Mouse (Mus musculus) forebrain, embryonic 14.5 days (tissue): ENCODE measurements around the gene Rere. TPM values are rescaled to one million over a fixed set of nuclear protein-coding genes. Genes with fewer than 3 reads are reported as not detected.

Source experiments
- ATAC-seq: fragments of 200-750 bp; cut with Nextera tagmentation; 2 replicates; pipeline ENCODE4 v1.8.0; 2017; ENCODE audit warnings: mild to moderate bottlenecking, moderate library complexity
- DNase-seq: peaks from one replicate; pipeline ENCODE4 v3.0.0-alpha.2; 2015; ENCODE audit warnings: low spot score
- H3K27ac ChIP-seq: fragments of 300-500 bp; sonication (generic); 2 replicates; pipeline ENCODE4 v1.5.1; 2014; ENCODE audit warnings: low read depth, mild to moderate bottlenecking, control low read depth, low read length, moderate library complexity
- H3K27me3 ChIP-seq: fragments of 300-500 bp; sonication (generic); replicated peaks from 2 replicates; pipeline ENCODE4 v1.6.1; 2014; ENCODE audit warnings: low read length, control low read depth, mixed read lengths; ENCODE audit not compliant: control insufficient read depth, insufficient read depth
- H3K36me3 ChIP-seq: fragments of 300-500 bp; sonication (generic); 2 replicates; pipeline ENCODE4 v1.6.1; 2014; ENCODE audit warnings: low read length, control low read depth; ENCODE audit not compliant: control insufficient read depth, insufficient read depth
- H3K4me1 ChIP-seq: fragments of 300-500 bp; sonication (generic); 2 replicates; pipeline ENCODE4 v1.6.1; 2014; ENCODE audit warnings: antibody characterized with exemption, low read length, control low read depth; ENCODE audit not compliant: control insufficient read depth, insufficient read depth
- H3K4me2 ChIP-seq: fragments of 300-500 bp; sonication (generic); 2 replicates; pipeline ENCODE4 v1.6.1; 2014; ENCODE audit warnings: mild to moderate bottlenecking, control low read depth, low read length
- H3K4me3 ChIP-seq: fragments of 300-500 bp; sonication (generic); 2 replicates; pipeline ENCODE4 v1.5.1; 2014; ENCODE audit warnings: low read depth, low read length, control low read depth
- H3K9ac ChIP-seq: fragments of 300-500 bp; sonication (generic); 2 replicates; pipeline ENCODE4 v1.6.1; 2014; ENCODE audit warnings: mild to moderate bottlenecking, low read length, control low read depth, moderate library complexity
- H3K9me3 ChIP-seq: fragments of 300-500 bp; sonication (generic); replicated peaks from 2 replicates; pipeline ENCODE4 v1.6.1; 2016; ENCODE audit warnings: low read length, control low read depth, mixed read lengths; ENCODE audit not compliant: control insufficient read depth
- WGBS: fragments of 180-500 bp; shearing (Covaris S2); extraction: QIAGEN DNeasy Blood & Tissue Kit; methylation state at CpG from one replicate; pipeline ENCODE4 v1.1.7; 2014; 5-methylcytosine and 5-hydroxymethylcytosine counted together
- polyA plus RNA-seq: library from polyadenylated mRNA; unstranded; fragments of >200 nt; fragmentation: Nextera tagmentation; extraction: Ambion mirVana; gene quantifications from 2 replicates; pipeline ENCODE4 v1.2.1, GENCODE M21; 2014

Gene Rere
- polyA plus RNA-seq, 1 experiment from 2014 or later, result 21.2 TPM

DNA sequence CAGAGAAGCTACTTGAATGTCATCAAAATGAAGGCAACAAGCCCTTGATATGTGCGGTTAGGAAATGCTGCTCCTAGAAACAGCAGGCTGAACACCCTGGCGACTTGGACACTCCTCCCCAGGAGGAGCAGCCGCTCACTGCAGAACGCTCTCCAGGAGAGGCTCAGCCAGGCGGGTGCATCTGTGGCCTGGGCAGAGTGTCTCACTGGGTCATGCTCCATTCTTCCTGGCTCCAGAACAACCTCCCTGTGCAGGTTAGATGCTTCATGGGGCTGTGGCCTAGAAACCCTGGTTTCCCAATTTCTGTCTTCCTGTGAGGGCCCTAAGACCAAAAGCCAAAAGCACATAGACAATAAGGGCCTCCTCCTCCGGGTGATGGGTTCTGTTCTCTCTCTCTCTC is 355.2 kb downstream of the Rere start:
- no peak for ATAC-seq
- Histone ChIP-seq H3K36me3 (0 out of 2 replicates have a peak, but pooled peaks cover 3% of the 10 kb centered on the region), H3K4me1 (no peaks in the 10 kb centered on the region), H3K4me3 (no peak overlapping the region), H3K4me2 (no peak overlapping the region), H3K9ac (no peak overlapping the region), H3K9me3 (no peaks in the 10 kb centered on the region), H3K27me3 (no peaks in the 10 kb centered on the region), H3K27ac (no peak overlapping the region)
- WGBS, result 83% methylated on average over 6 of the region's 6 CpGs
- DNase-seq, result no peak

- H3K9me3 ChIP-seq, result no peaks in the 10 kb centered on the region
- ATAC-seq, result no peak
- H3K9ac ChIP-seq, result no peak overlapping the region
- 87% methylated on average over 9 of the region's 9 CpGs for WGBS
- H3K4me3 ChIP-seq, result no peak overlapping the region
- H3K4me2 ChIP-seq, result no peak overlapping the region
- H3K36me3 ChIP-seq, result no peaks in the 10 kb centered on the region
- no peaks in the 10 kb centered on the region for H3K4me1 ChIP-seq
- H3K27ac ChIP-seq, result no peak overlapping the region
- no peaks in the 10 kb centered on the region for H3K27me3 ChIP-seq
- no peak for DNase-seq
These were observed 362.9 kb downstream of the Rere start for GRCm38 (mm10) chr4:150644299-150644698.

- DNase-seq (no peak), ATAC-seq (no peak)
- WGBS, result 84% methylated on average over 5 of the region's 5 CpGs
- Histone ChIP-seq H3K4me1 (no peaks in the 10 kb centered on the region), H3K4me3 (no peak overlapping the region), H3K36me3 (no peaks in the 10 kb centered on the region), H3K4me2 (no peak overlapping the region), H3K27me3 (peaks cover 6% of the 10 kb centered on the region; the same call in 1 of the 2 replicates), H3K27ac (no peak overlapping the region), H3K9ac (no peak overlapping the region), H3K9me3 (no peaks in the 10 kb centered on the region)
These were observed 367.9 kb downstream of the Rere start for GRCm38 (mm10) chr4:150649327-150649726.

DNA sequence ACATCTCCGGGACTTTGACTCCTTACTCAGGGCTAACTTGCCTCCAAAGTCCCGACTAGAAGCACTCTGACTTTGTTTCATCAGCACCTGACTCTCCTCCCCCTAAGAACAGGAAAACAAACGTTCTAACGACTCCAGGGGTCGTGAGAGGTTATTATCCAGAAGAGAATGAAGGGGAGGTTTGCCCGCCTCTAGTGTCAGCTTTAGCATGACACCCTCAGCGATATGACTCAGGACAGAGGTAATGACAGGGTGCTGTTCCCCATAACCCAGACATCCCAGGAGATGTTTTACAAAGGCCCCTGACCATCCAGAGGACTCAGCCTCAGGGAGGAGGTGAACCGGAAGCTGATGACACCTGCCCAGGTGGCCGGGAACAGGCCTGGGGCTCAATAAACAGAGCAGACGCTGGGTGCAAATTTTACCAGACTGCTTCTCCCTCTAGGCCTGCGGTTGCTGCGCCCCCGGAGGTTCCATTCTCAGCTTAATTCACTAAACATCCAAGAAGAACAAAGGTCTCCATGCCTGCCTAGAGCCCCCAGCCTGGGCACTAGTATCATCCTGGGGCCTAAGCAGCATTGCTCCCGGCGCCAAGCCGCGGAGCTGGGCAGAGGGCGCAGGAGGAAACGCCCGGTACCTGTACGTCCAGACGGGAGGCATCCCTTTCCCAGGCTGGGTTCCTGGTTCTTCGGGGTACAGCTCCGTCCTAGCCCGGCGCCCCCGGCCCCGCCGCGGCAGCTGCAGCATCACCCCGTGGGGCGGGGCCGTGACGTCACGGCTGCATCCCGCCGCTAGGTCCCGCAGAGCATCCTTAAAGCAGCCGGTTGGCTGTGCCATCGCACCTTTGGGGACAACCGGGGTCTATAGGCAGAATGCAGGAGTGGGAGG is 370.2 kb downstream of the Rere start, which contains the start of gene Slc45a1:
Gene Slc45a1 (minus strand): TSS at position 785 of the 888 bp plus-strand sequence.
- Histone ChIP-seq H3K4me1 (no peaks in the 10 kb centered on the region), H3K9ac (peak within 1 kb of the TSS; percentile 78), H3K9me3 (0 out of 2 replicates have a peak, but pooled peaks cover 1% of the 10 kb centered on the region), H3K36me3 (no peaks in the 10 kb centered on the region), H3K4me3 (peak within 1 kb of the TSS; percentile 46), H3K27me3 (peaks cover 6% of the 10 kb centered on the region; the same call in 1 of the 2 replicates), H3K27ac (no peak within 1 kb of the TSS), H3K4me2 (peak within 1 kb of the TSS; percentile 68)
- DNase-seq (peak; percentile 80), ATAC-seq (peak; percentile 84)
- WGBS, result 4% methylated on average over 41 of the region's 41 CpGs

DNA sequence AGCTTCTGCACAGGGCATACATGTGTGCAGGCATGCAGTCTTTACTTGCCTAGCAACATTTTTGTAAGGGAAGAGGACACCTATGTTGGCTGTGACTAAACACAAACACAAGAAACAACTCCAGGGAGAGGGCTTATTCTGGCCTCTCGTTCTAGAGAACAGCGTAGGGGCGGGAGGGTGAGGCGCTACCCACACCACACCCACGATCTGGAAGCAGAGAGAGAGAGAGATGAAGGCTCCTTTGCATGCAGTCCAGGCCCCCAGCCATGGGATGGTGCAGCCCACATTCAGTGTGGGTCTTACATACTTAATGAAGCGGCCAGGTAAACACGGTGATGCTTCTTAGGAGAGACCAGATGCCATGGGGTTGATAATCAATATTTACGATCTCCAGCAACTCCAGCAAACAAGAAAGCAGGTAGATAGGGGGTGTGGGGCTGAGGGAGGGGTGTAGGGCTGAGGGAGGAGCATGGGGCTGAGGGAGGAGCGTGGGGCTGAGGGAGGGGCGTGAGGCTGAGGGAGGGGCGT is 371.7 kb downstream of the Rere start:
- H3K9ac ChIP-seq, result no peak overlapping the region
- ATAC-seq, result no peak
- no peak overlapping the region for H3K4me2 ChIP-seq
- H3K27ac ChIP-seq, result no peak overlapping the region
- no peak overlapping the region for H3K4me3 ChIP-seq
- no peaks in the 10 kb centered on the region for H3K4me1 ChIP-seq
- no peaks in the 10 kb centered on the region for H3K36me3 ChIP-seq
- WGBS, result 34% methylated on average over 10 of the region's 11 CpGs
- peaks cover 6% of the 10 kb centered on the region; the same call in 1 of the 2 replicates for H3K27me3 ChIP-seq
- 0 out of 2 replicates have a peak, but pooled peaks cover 3% of the 10 kb centered on the region for H3K9me3 ChIP-seq
- no peak for DNase-seq

- peak; percentile 86 for DNase-seq
- no peak overlapping the region for H3K4me3 ChIP-seq
- peak; percentile 71 for ATAC-seq
- 5% methylated on average over 17 of the region's 17 CpGs for WGBS
- 0 out of 2 replicates have a peak, but pooled peaks cover 3% of the 10 kb centered on the region for H3K9me3 ChIP-seq
- H3K27ac ChIP-seq, result no peak overlapping the region
- H3K9ac ChIP-seq, result no peak overlapping the region
- H3K4me1 ChIP-seq, result no peaks in the 10 kb centered on the region
- H3K27me3 ChIP-seq, result peaks cover 6% of the 10 kb centered on the region; the same call in 1 of the 2 replicates
- no peaks in the 10 kb centered on the region for H3K36me3 ChIP-seq
- no peak overlapping the region for H3K4me2 ChIP-seq
These were observed 374.5 kb downstream of the Rere start for GRCm38 (mm10) chr4:150655989-150656388.

DNA sequence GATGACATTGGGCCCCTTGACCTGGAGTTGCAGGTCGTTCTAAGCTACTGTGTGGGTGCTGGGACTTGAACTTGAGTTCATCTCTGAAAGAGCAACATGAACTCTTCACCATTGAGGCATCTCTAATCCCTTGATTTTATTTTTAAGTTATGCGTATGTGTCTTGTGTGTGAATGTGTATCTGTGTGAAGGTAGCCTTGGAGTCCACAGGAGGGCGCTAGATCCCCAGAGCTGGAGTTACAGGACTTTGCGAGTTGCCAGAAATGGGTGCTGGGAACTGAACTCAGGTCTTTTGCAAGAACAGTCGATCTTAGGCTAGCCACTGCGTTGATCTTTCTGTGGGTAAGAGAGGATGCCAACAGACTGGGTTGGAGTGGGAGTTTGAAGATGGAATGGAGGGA is 375.1 kb downstream of the Rere start:
- Histone ChIP-seq H3K4me2 (no peak overlapping the region), H3K9me3 (0 out of 2 replicates have a peak, but pooled peaks cover 3% of the 10 kb centered on the region), H3K9ac (no peak overlapping the region), H3K27ac (no peak overlapping the region), H3K4me1 (no peaks in the 10 kb centered on the region), H3K4me3 (no peak overlapping the region), H3K27me3 (peaks cover 6% of the 10 kb centered on the region; the same call in 1 of the 2 replicates), H3K36me3 (no peaks in the 10 kb centered on the region)
- DNase-seq (no peak), ATAC-seq (no peak)
- whole genome bisulfite sequencing, result 85% methylated on average over 6 of the region's 6 CpGs

DNA sequence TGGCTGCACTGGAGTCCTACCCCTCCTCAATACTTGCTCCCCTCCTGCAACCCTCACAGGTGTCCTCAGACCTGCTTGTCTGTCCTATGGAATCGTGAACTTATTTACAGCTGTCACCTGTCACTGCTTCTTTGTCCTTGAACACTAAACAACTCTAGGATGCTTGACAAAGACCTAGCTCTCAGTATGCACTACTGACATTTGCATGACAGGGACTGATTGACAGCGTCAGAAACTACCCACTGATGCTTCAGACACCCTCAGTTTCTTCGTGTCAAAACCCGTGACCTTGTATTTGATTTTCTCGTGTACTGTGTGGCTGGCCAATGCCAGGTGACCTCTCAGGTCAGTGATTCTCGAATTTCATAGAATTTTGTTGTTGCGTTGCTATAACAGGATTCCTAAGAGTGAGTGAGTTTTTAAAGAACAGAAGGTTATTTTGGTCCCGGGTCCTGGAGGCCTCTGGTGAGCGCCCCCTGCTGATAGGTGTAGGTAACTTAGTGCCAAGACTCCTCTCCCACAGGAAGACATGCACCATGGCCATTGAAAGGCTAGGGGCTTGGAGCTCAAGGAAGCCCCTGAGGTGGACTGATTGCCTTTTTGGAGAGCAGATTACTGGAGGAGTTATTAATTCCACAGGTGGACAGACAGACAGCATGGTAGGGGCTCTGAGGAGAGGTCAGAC is 378.6 kb downstream of the Rere start:
- Histone ChIP-seq H3K4me3 (no peak overlapping the region), H3K36me3 (no peaks in the 10 kb centered on the region), H3K27me3 (no peaks in the 10 kb centered on the region; the same call in 1 of the 2 replicates), H3K4me1 (no peaks in the 10 kb centered on the region), H3K9me3 (0 out of 2 replicates have a peak, but pooled peaks cover 3% of the 10 kb centered on the region), H3K27ac (no peak overlapping the region), H3K4me2 (no peak overlapping the region), H3K9ac (no peak overlapping the region)
- DNase-seq (no peak), ATAC-seq (no peak)
- WGBS, result 78% methylated on average over 9 of the region's 9 CpGs
